Mouse (Mus musculus): ENCODE measurements around the gene Crym. TPM values are rescaled to one million over a fixed set of nuclear protein-coding genes. Genes with fewer than 3 reads are reported as not detected.

The Crym gene
- polyA plus RNA-seq (2012; rRNA removed) = 1.5 and 1.9 TPM in 2 replicates

GRCm38 (mm10) chr7:120201771-120202170 is at the start of gene Crym:
Gene Crym (minus strand): TSS chr7:120202111.
- no peak for DNase-seq (ENCODE audit: low spot score)

GRCm38 (mm10) chr7:120241092-120241491 is 39.2 kb upstream of the Crym start:
- DNase-seq (ENCODE audit: low spot score) = no peak

DNA sequence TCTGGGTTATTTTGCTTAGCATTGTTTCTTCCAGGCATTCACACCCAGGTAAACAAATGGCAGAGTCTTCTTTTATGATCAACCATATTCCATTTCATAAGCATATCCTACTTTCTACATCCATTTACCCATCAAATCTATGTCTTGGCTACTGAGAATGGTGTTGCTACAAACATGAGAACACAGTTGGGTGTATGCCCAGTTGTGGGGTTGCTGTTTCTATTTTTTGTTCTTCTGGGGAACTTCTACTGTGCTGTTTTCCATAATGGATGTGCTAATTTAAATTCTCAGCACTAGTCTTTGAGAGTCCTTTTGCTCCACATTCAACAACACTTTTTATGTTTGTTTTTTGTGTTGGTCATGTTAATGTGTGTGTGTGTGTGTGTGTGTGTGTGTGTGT is 26.6 kb upstream of the Crym start:
- no peak for DNase-seq (ENCODE audit: low spot score)

GRCm38 (mm10) chr7:120205989-120206388 is 4.1 kb upstream of the Crym start:
- no peak for DNase-seq (ENCODE audit: low spot score)

DNA sequence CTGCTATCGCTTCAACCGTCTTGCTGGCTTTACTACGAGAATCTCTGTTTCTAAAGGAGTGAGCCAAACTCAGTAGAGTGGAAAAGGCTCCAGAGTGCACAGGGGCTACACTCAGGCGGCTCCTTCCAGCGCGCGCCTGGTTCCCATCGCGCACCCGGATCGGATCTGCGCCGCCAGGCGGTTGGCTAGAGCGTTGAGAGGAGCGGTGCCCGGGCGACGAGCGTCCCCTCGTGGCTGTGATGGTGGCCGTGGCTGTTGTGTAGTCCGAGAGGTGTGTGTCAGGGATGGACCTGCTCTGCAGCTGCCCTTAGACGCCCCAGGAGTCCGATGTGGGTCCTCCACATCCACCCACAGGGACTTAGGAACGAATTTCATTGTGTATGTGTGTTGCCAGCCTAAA is 1.9 kb upstream of the Crym start, which contains the start of gene Abca14:
TSS of gene Abca14 (plus strand) at position 173 of the 400 bp plus-strand sequence.
- peak; percentile 81 for DNase-seq (ENCODE audit: low spot score)

- no peak for DNase-seq (ENCODE audit: low spot score)
These were observed 623 bp downstream of the Crym start for GRCm38 (mm10) chr7:120201231-120201744.

DNA sequence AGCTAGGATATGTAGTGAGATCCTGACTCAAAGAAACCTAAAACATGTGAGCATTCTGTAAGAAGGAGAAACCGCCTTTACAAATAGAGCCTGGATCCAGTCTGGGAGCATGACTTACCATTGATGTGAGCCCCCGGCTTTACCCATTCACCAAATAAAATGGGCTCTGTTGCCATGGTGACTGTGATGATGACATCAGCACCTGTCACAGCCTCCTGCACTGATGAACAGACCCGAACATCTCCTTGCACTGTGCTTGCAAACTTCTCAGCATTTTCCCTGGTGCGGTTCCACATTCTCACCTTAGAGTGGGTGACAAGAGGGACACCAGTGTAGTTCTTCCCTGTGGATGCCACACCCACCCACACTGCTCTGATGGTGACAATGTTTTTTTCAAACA is 6.7 kb downstream of the Crym start:
- DNase-seq (ENCODE audit: low spot score) = no peak

DNA sequence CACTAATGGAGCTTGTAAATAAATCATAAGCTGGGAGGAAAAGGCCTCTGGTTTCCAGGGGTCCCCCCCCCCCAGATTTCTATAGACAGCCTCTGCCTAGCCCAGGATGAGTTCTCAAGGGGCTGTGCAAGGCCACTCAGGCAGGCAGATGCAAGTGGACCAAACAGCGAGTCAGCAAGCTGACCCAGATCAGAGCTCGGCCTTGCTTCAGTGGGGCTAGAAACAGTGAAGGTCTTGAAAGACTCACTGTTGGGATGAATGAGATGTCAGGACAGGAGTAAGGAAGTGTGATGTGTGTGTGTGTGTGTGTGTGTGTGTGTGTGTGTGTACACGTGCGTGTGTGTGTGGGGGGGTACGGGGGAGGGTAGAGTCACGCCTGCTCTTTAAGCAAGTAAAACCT is 9.1 kb downstream of the Crym start:
- DNase-seq (ENCODE audit: low spot score) = no peak

- DNase-seq (ENCODE audit: low spot score) = no peak
These were observed 9.7 kb downstream of the Crym start for GRCm38 (mm10) chr7:120192207-120192606.

DNA sequence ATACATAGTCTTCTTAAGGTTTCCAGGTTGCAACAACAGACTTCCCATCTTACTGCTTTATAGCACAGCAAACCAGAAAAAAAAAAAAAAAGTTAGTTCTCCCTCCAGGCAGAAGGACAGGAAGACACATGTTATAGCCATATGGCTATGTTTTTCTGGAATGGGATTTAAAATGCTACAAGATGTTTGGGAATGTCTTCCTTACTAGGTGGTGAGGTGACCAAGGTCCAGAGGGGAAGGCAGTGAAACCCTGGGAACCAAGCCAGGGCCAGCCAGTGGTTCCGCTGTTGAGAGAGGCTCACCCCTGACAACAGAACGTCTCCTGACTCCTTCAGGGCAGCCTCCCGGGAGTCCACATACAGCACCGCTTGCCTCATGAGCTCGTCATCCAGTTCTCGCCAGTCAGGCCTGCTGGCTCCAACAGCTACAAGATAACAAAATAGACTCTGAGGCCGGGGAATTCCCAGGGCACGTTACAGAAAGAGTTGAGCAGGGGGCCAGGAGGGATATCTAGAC is 11.7 kb downstream of the Crym start:
- DNase-seq (ENCODE audit: low spot score) = no peak

DNA sequence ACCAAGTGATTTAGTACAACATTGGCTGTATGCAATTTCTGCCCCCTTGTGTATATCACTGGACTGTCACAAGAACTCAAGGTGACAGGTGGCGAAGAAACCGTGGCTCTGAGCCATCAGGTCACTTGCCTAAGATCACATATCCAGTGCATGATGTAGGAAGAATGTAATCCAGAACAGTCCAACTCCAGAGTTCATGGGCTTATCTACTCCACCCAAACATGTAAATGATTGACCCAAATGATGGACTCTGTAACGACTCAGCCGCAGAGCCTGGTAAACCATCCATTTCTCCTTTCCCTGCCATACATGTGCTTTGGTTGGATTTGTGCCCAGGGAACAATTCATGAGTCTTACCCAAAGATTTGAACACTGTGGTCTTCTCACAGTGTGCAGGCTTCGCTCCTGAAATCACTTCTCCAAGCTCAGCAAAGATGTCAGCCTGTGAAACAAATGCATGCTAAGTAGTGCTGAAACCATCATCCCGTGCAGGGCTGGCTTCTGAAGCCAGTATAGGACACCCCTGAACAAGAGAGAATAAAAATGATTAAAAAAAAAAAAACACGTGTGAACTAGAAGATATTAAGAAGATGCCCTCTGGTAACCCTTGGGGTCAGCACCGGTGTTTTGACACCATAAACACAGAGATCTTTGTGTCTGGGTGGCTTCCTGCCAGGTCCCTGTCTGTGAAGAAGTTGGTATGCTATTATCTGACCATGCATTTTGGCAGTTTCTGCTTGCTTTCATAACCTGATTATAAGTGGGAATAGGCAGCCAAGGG is 12.4 kb downstream of the Crym start:
- no peak for DNase-seq (ENCODE audit: low spot score)

DNA sequence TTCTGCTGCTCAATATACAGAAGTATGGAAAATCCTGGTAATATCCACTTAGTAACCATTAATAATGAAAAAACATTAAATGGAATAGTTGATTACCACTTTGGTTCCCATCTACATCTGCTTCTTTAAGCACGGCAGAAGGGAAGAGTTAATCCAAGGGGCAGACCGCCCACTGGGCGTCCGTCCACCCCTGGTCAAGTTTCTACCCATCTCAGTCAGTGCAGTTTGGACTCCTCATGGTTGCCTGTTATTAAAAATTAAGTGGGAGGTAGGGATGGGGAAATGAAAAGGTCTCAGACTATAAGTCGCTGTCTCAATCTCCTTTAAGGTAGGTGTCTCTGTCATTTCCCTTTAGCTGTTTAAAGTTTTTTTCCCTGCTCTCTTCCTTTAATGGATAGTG is 13.0 kb downstream of the Crym start:
- no peak for DNase-seq (ENCODE audit: low spot score)

DNA sequence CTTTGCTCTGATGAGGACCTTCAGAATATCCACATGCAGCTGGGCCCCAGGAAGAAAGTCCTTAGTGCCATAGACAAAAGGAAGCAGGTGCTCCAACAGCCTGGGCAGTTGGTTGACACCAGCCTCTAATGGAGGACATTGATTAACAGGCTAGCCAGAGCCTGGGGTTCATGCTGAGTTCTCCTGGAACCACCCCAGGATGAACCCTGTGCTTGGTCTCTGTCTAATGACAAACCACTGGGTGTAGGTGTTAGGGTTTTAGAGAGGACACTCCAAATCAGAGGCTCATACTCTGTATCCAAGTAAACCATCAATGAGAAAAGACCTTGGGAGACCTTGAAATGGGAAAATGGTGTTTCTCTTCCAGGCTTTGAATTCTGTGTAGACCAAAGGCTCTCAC is 19.0 kb downstream of the Crym start:
- no peak for DNase-seq (ENCODE audit: low spot score)

GRCm38 (mm10) chr7:120181401-120182230 is 20.3 kb downstream of the Crym start:
- no peak for DNase-seq (ENCODE audit: low spot score)

GRCm38 (mm10) chr7:120180547-120180946 is 21.4 kb downstream of the Crym start:
- no peak for DNase-seq (ENCODE audit: low spot score)

DNA sequence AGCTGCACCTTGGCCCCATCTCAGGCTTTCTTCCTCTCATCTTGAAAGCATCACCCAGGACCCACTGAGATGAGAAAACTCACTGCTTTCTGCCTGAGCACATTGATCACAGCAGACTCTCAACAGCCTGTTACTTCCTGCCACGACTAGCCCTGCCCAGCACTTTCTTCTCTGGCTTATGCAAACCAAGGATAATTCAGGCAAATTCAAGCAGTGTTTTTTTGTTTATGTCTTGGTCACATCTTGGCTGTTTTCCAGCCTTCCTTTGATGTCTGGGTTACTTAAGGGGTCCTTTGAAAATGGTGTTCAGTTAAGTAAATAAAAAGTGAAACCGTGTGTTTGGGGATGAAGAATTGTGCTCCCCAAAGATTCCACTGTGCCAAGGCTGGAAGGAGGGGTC is 23.0 kb downstream of the Crym start:
- DNase-seq (ENCODE audit: low spot score) = no peak

DNA sequence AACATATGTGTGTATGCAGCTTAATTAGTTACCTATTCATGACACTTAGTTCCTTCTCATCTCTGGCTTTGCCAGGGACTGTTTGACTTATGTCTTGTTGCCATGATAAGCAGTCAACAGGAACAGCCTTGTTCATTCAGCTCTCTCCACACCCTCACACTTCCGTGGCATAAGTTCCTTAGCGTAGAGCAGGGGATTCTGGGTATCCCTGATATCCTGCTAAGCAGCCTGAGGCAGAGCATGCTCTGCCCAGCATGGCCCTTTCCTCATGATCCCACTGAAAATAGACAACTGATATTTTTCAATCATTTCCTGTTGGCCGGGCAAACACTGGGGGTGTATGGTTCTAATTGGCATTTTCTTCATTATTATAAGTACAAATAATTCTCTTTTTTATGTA is 24.3 kb downstream of the Crym start:
- no peak for DNase-seq (ENCODE audit: low spot score)

GRCm38 (mm10) chr7:120174723-120175504 is 27.0 kb downstream of the Crym start:
- DNase-seq (ENCODE audit: low spot score) = no peak

GRCm38 (mm10) chr7:120173603-120174244 is 28.2 kb downstream of the Crym start, which contains the start of gene Anks4b:
Gene Anks4b (plus strand): TSS chr7:120173858.
- DNase-seq (ENCODE audit: low spot score) = no peak

DNA sequence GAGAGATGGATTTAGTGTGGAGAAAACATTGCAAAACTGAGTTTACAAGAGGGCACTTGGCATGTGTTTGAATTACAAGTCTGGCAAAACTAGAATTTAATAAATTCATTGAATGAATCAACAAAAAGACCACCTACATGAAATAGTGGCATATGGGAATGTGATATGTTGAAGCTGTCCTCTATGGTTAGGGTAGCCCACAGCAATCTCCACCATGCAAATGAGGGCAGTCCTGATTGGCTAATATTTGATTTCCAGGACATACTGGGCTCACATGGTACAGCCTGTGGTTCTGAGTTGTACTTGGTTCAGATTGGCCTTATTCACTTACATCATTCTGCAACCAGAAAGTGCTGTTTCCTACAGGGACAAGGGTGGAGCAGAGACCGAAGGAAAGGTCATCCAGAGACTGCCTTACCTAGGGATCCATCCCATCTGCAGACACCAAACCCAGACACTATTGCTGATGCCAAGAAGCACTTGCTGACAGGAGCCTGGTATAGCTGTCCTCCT is 29.7 kb downstream of the Crym start:
- DNase-seq (ENCODE audit: low spot score) = no peak
